Mouse (Mus musculus): ENCODE measurements at regions not wholly inside any gene's neighbourhood (a gene's known extent, or its start where the extent isn't known, plus 50 kb on each side); places are given as distances from the start of the nearest gene placed in this dataset.
A peak's percentile ranks its signal among the peaks of the same experiment; 100 is the strongest.

DNA sequence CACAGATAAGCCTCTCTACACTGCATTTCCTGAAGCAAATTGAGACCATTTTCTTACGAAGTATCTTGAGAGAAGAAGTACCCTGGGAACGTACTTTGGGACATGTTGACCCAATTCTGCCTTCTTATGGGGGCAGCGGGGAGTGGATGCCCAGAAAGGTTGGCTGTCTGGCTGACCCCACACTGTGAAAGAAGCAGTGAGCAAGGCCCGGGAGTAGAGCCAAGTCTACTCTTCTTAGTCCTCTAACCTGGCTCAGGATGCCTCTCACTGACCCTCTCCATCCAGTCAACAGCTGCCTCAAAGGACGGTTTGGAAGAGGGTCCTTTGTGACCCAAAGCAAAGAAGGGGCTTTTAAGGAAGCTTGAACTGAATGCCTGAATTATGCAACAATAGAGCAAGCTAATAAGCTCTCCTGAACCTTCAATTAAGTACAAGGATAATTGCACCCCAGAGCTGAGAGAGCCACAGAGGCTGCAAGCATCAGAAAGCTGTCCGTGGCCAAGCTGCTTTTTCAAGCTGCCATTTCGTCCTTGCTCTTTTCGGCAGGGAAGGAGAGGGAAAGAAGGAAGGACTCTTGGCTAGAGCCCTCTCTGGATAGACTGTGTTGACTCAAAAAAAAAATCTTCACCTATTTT is 70.3 kb downstream of the Pctp start:
- DNase-seq (ENCODE audit: low spot score) = no peak

DNA sequence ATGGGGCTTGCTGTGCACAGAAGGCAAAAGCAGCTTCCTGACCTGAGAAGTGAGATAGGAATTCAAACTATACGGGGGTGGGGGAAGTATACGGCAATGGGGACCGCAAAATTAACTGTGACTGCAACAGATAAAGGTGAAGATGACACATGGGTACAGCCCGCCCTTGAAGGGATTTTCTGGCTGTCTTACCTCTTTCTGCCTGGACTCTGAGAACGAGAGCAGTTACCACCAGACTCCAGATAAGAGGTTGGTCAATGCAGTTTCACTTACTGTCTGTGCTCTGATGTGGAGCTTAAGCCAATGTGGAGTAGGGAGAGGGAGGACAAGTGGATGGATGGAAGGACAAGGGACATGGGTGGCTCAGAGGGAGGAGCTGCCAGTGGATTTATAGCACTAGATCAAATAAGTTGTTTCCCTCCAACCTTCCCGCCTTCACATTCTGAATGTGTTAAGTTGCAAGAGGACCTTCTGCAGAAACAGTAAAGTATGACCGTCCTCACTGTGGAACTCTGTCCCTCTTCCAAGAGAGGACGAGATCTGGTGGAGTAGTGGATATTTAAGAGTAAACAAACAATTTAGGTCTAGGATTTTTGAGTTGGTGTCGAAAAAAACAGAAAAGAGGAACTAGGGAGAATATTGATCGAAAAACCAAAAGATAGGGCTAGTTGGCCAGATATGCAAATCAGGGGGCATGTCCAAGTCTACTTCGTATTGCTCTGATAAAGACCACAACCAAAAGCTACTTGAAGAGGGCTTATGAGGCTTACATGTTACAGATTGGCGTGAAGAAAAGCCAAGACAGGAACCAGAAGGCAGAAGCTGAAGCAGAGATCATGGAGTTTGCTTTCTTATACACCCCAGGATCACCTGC is 73.3 kb downstream of the Pctp start:
- DNase-seq (ENCODE audit: low spot score) = no peak

DNA sequence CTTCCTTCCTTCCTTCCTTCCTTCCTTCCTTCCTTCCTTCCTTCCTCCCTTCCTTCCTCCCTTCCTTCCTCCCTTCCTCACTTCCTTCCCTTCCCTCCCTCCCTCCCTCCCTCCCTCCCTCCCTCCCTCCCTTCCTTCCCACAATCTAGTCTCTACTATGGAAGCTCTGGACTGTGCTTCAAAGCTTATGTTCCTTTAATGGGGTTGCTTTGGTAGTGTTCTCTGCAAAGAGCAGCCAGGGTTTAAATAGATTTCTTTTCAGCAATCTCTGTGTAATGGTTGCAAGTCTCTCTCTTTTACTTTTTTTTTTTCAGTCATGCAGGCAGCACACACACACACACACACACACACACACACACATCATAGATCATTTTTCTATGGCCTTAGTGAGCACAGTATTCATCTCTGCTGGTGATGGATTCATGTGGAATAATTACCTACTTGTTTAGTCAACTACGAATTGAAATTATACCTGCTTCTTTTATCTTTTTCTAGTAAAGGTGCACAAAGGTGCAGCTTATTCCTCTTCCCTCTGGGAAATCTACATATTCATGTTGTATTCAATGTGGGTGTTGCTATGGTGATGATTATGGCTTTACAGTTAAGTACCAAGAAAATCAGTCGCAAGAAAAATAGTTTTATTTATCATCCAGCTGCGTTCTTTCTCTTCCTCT is 75.1 kb downstream of the Pctp start:
- DNase-seq (ENCODE audit: low spot score) = no peak

DNA sequence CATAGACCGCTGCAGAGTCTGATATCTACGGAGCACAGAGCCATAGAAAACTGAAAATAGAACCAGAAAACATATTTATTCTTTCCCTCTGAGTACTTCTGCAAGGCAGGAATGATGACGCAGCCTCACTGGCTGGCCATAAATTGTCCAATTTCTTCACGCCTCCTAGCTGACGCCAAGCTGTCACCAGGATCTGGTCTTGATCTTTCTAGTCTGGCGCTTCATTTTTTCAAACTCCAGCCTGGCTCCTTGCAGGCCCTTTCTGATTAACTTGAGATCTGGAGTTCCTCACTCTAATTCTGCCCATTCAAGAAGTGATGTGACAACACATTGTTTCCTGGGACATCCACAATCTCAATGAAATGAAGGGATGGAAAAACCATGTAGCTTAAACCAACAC is 80.1 kb downstream of the Pctp start:
- DNase-seq (ENCODE audit: low spot score) = peak; percentile 51

- DNase-seq (ENCODE audit: low spot score) = peak; percentile 37
These were observed 81.5 kb downstream of the Pctp start for GRCm38 (mm10) chr11:89921146-89921545.

- no peak for DNase-seq (ENCODE audit: low spot score)
These were observed 86.9 kb downstream of the Pctp start for GRCm38 (mm10) chr11:89915795-89916194.

DNA sequence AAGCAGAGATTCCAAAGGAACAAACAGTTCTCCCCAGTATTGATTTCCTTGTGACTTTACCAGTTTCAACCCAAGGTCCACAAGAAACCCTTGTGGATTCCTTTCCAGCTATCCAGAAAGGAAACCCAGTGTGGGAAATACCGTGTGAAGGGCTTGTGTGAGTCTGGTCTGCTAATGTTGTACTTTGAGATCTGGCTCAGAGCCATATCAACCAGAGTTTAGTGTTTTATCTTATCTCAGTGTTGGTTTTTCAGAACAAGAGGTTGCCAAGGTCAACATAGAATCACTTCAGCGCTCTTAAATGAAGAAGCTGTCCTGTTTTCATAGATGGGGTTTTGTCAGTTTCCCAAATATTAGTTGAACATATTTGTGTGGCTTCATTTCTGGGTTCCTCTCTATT is 88.1 kb downstream of the Pctp start:
- no peak for DNase-seq (ENCODE audit: low spot score)

- no peak for DNase-seq (ENCODE audit: low spot score)
These were observed 101.4 kb downstream of the Pctp start for GRCm38 (mm10) chr11:89901241-89901740.

DNA sequence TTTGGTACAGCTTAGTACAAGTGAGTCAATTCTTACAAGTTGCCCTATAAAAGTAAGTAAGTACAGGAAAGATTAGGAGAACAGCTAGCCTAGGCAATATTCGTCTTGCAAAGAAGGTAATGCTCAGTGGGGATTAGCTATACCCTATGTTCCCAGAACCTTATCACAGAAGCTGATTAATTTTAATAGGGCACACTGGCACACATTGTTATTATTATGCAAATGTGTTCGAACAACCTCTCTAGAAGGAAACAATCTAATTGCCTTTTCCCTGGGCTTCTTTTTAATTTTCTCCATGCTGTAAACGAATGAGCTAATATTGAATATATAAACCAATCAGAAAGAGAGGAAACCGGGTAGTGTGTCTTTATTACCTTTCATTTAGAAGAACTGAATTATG is 104.2 kb downstream of the Pctp start:
- no peak for DNase-seq (ENCODE audit: low spot score)

DNA sequence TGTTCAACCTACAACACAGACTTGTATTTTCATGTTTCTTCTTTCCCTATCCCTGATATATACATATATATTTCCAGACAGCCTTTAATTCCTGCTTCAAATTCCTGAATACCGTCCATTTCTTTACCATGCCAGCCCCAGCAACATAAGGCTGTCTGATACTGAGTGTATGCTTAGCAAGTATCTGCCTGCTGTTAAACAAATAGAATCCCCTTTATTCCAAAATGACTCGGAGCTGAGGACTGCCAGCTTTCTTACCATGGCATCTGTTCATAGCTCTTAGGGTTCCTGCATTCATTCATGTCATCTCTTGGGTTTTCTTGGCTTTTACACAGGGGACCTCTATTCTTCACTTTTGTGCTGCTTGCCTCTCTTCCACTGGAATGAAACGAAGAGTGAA is 105.8 kb downstream of the Pctp start:
- DNase-seq (ENCODE audit: low spot score) = no peak

- no peak for DNase-seq (ENCODE audit: low spot score)
These were observed 94.1 kb upstream of the Ankfn1 start for GRCm38 (mm10) chr11:89871587-89871986.

GRCm38 (mm10) chr11:89867575-89867974 is 90.1 kb upstream of the Ankfn1 start:
- no peak for DNase-seq (ENCODE audit: low spot score)

DNA sequence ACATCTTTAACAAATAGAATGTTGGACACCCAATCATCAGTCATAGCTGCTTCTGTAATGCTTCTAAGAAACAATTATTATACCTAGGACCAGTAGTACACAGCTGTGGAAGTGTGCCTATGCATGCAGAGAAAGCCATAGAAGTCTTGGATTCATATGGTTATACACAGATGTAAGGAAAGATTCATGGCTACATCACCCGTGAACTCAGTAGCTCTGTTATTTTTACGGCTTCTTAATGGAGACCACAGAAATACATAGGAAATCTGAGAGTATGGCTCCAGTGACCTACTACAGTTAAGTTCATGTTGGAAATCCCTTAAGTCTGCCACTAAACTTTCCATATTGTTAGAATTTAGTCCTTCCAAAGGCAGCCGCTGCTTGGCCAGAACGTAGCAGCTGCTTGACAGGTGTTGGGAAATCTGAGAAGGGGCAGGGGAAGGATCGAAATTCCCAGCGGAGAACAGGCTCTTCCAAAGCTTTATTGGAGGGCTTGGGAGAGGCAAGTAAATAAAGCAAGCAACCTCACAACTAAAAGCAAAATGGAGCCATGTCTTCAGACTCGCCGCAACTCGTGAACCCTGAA is 78.8 kb upstream of the Ankfn1 start:
- DNase-seq (ENCODE audit: low spot score) = no peak

- no peak for DNase-seq (ENCODE audit: low spot score)
These were observed 64.4 kb upstream of the Ankfn1 start for GRCm38 (mm10) chr11:89841853-89842252.

GRCm38 (mm10) chr11:89839671-89840327 is 62.3 kb upstream of the Ankfn1 start:
- DNase-seq (ENCODE audit: low spot score) = no peak

DNA sequence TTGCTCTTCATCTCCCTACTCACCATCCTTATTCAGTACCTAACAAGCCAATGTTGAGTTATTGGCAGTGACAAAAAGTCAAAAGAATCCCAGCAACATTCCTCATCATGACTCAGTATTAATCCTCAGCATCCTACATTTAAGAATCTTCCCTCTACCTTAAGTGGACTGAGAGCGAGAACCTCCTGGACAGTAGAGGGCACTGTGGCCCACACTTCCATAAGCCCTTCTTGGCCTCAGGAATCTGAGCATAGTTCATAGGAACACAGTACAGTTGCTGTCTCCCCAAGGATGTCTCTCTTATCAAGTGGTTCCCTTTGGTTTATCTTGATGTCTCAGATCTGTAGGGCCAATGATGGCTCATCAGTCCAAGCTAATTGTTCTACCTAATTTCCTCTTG is 60.5 kb upstream of the Ankfn1 start:
- DNase-seq (ENCODE audit: low spot score) = no peak

- DNase-seq (ENCODE audit: low spot score) = no peak
These were observed 59.4 kb upstream of the Ankfn1 start for GRCm38 (mm10) chr11:89836897-89837296.

GRCm38 (mm10) chr11:89834068-89834467 is 56.6 kb upstream of the Ankfn1 start:
- no peak for DNase-seq (ENCODE audit: low spot score)

- DNase-seq (ENCODE audit: low spot score) = no peak
These were observed 54.2 kb upstream of the Ankfn1 start for GRCm38 (mm10) chr11:89831577-89832110.

Data from MN1 (cell line).